Comparison of ENCODE assay signal across 9 mouse cellular contexts in genomic region chr16:85148615-85149508, GRCm38 (mm10). TPM values are rescaled to one million over a fixed set of nuclear protein-coding genes. Genes with fewer than 3 reads are reported as not detected.
DNase-seq lines count a peak whose midpoint lies in the region; ATAC-seq and TF ChIP-seq lines count a peak whose summit lies in the region.
"Had no signal": no experiment of that assay in that cellular context is flagged by ENCODE, and none has a peak within 500 bp of the region (broad histone marks: within the 10 kb centered on the region; RNA-seq: fewer than 3 reads in every experiment).

No protein-coding gene starts in this region.

- 35% methylated on average over 9 of the region's 9 CpGs for WGBS in heart, embryonic 16.5 days
- WGBS in liver, embryonic 13.5 days (ENCODE audit: insufficient replicate concordance): 57% methylated on average over 9 of the region's 9 CpGs
- 31% methylated on average over 9 of the region's 9 CpGs for WGBS in stomach, postnatal 0 days

- no peak for TF ChIP-seq CTCF in bone marrow macrophage, adult 2 months (IDR thresholded peaks at IDR 0.05; ENCODE audit: low read depth, low read length)
- no peak for TF ChIP-seq CTCF in stomach, postnatal 0 days (IDR thresholded peaks at IDR 0.05; ENCODE audit: low read depth)

- peak; percentile 87 for ATAC-seq in heart, embryonic 16.5 days (replicated peaks; ENCODE audit: extremely low read depth, insufficient read depth, low FRiP score)
- peak; percentile 62 for ATAC-seq in liver, embryonic 13.5 days (ENCODE audit: low read depth)
- peak; percentile 69 for ATAC-seq in stomach, postnatal 0 days (ENCODE audit: low FRiP score, low TSS enrichment)
- ATAC-seq in inflammation-experienced regulatory T-cells, adult 6 months: no peak

- peak overlapping the region; percentile 13 for H3K4me2 ChIP-seq in heart, embryonic 16.5 days (ENCODE audit: low read depth, low read length)
- no peak overlapping the region for H3K4me2 ChIP-seq in liver, embryonic 13.5 days
- H3K4me2 ChIP-seq in stomach, postnatal 0 days (replicated peaks; ENCODE audit: low read depth): no peak overlapping the region

- TF ChIP-seq EP300 in stomach, postnatal 0 days (optimal IDR thresholded peaks at IDR 0.05): no peak

- H3K4me3 ChIP-seq in bone marrow macrophage, adult 2 months (ENCODE audit: insufficient read depth, low read length): peak overlapping the region; percentile 6; the same call in 1 of the 2 replicates
- no peak overlapping the region for H3K4me3 ChIP-seq in heart, embryonic 16.5 days (ENCODE audit: low read length)
- H3K4me3 ChIP-seq in liver, embryonic 13.5 days (replicated peaks): no peak overlapping the region
- no peak overlapping the region for H3K4me3 ChIP-seq in stomach, postnatal 0 days (ENCODE audit: low read depth, low read length)

- H3K36me3 ChIP-seq in heart, embryonic 16.5 days (ENCODE audit: control insufficient read depth, insufficient read depth): no peaks in the 10 kb centered on the region
- H3K36me3 ChIP-seq in liver, embryonic 13.5 days: no peaks in the 10 kb centered on the region
- no peaks in the 10 kb centered on the region for H3K36me3 ChIP-seq in stomach, postnatal 0 days (ENCODE audit: control insufficient read depth, insufficient read depth, low read length)

- peak overlapping the region; percentile 66 for H3K27ac ChIP-seq in bone marrow macrophage, adult 2 months (ENCODE audit: insufficient read depth, low read depth, low read length)
- peak overlapping the region; percentile 69 for H3K27ac ChIP-seq in heart, embryonic 16.5 days (ENCODE audit: low read length)
- peak overlapping the region; percentile 38; the same call in 1 of the 2 replicates for H3K27ac ChIP-seq in liver, embryonic 13.5 days
- peak overlapping the region; percentile 80 for H3K27ac ChIP-seq in stomach, postnatal 0 days (replicated peaks)

- no peak for TF ChIP-seq POLR2A in bone marrow macrophage, adult 2 months (IDR thresholded peaks at IDR 0.05; ENCODE audit: borderline replicate concordance, low read depth, low read length)

- no peaks in the 10 kb centered on the region for H3K27me3 ChIP-seq in heart, embryonic 16.5 days (ENCODE audit: control insufficient read depth, insufficient read depth, low read length)
- no peaks in the 10 kb centered on the region for H3K27me3 ChIP-seq in liver, embryonic 13.5 days
- H3K27me3 ChIP-seq in stomach, postnatal 0 days (ENCODE audit: control insufficient read depth, insufficient read depth, low read length): no peaks in the 10 kb centered on the region

- peaks cover 65% of the 10 kb centered on the region for H3K4me1 ChIP-seq in bone marrow macrophage, adult 2 months (ENCODE audit: control insufficient read depth, insufficient read depth, low read length)
- H3K4me1 ChIP-seq in heart, embryonic 16.5 days (ENCODE audit: control insufficient read depth, insufficient read depth, low read length): peaks cover 59% of the 10 kb centered on the region
- peaks cover 11% of the 10 kb centered on the region for H3K4me1 ChIP-seq in liver, embryonic 13.5 days (replicated peaks)
- peaks cover 11% of the 10 kb centered on the region for H3K4me1 ChIP-seq in stomach, postnatal 0 days (replicated peaks; ENCODE audit: control insufficient read depth, insufficient read depth)

- no peaks in the 10 kb centered on the region for H3K9me3 ChIP-seq in heart, embryonic 16.5 days (replicated peaks; ENCODE audit: control insufficient read depth, low read length)
- no peaks in the 10 kb centered on the region for H3K9me3 ChIP-seq in liver, embryonic 13.5 days (replicated peaks)
- H3K9me3 ChIP-seq in stomach, postnatal 0 days (ENCODE audit: control insufficient read depth, low read length): no peaks in the 10 kb centered on the region

- peak; percentile 28 for DNase-seq in layer of hippocampus, adult 11-12 months (ENCODE audit: low spot score)
- DNase-seq in layer of hippocampus, postnatal 36 days: no peak
- DNase-seq in liver, embryonic 13.5 days: no peak
- DNase-seq in stomach, postnatal 0 days (ENCODE audit: low spot score): peak; percentile 49
- no peak for DNase-seq in cerebellum, adult 8-10 months

- no peak overlapping the region for H3K9ac ChIP-seq in heart, embryonic 16.5 days (ENCODE audit: low read length)
- no peak overlapping the region for H3K9ac ChIP-seq in liver, embryonic 13.5 days
- no peak overlapping the region for H3K9ac ChIP-seq in stomach, postnatal 0 days (ENCODE audit: low read length)

RNA-seq across cellular contexts. Expression of gene App, which starts 24.7 kb away (rescaled TPM):
- total RNA-seq in layer of hippocampus, postnatal 36 days (2021): 1,000 to 10,000 TPM; 1,157 to 1,249 TPM
- polyA plus RNA-seq in bone marrow macrophage, adult 2 months (2012; ENCODE audit: insufficient read depth, insufficient read length, missing spikeins): 386 and 390 TPM in 2 replicates
- 175 and 187 TPM in 2 replicates for polyA plus RNA-seq in heart, embryonic 16.5 days (2015; fragmentation: Nextera tagmentation; extraction: Ambion mirVana)
- 17.2 and 20.1 TPM in 2 replicates for polyA plus RNA-seq in liver, embryonic 13.5 days (2015; fragmentation: Nextera tagmentation; extraction: Ambion mirVana)
- 156 and 159 TPM in 2 replicates for polyA plus RNA-seq in stomach, postnatal 0 days (2015; fragmentation: Nextera tagmentation; extraction: Ambion mirVana)
- polyA plus RNA-seq in inflammation-experienced regulatory T-cells, adult 6 months (2017; shearing (Covaris generic)): under 1 TPM; 0.17 to 0.48 (median 0.29) TPM
- total RNA-seq: MEL had no signal

Comparison
In these comparisons a context has a peak if more than half of its experiments do, and no peak if none do; other contexts are left out.
1. DNase-seq: peak in layer of hippocampus, adult 11-12 months (single experiment) and stomach, postnatal 0 days (single experiment); none in layer of hippocampus, postnatal 36 days (0 of 2), liver, embryonic 13.5 days (single experiment) and cerebellum, adult 8-10 months (single experiment).
2. RNA of gene App, which starts 24.7 kb away (polyA plus RNA-seq): 386 to 390 TPM in bone marrow macrophage, adult 2 months, 175 to 187 TPM in heart, embryonic 16.5 days, 156 to 159 TPM in stomach, postnatal 0 days and 17.2 to 20.1 TPM in liver, embryonic 13.5 days; 0.17 to 0.48 TPM in inflammation-experienced regulatory T-cells, adult 6 months; every median in the first group is over 10 times any median in the second.
3. Peak in every context shown above with its lines, with median percentiles within 50 percentile points of each other: H3K27ac ChIP-seq.